Mouse (Mus musculus) layer of hippocampus, adult 9-11 months (tissue): ENCODE results near the gene Mfap1b.
"Not testable (repeated sequence)": the region's sequence is repeated elsewhere in the genome, so short reads cannot be mapped to it uniquely, and the experiment has no call there.

Experiments
- DNase-seq: peaks from one replicate; pipeline ENCODE4 v3.0.0; 2022

Gene Mfap1b

GRCm38 (mm10) chr2:121473301-121474179 is at the start of gene Mfap1b:
Gene Mfap1b, minus strand, starts transcription at chr2:121474067.
- peak; percentile 88 for DNase-seq

- not testable (repeated sequence) for DNase-seq
These were observed 49.0 kb upstream of the Mfap1b start for GRCm38 (mm10) chr2:121522830-121523229.

- DNase-seq: no peak
These were observed 48.1 kb upstream of the Mfap1b start for GRCm38 (mm10) chr2:121522006-121522405.

GRCm38 (mm10) chr2:121518711-121519110 is 44.8 kb upstream of the Mfap1b start:
- not testable (repeated sequence) for DNase-seq

GRCm38 (mm10) chr2:121518106-121518505 is 44.2 kb upstream of the Mfap1b start:
- no peak for DNase-seq

- no peak for DNase-seq
These were observed 40.3 kb upstream of the Mfap1b start for GRCm38 (mm10) chr2:121514211-121514610.

GRCm38 (mm10) chr2:121512991-121513765 is 39.3 kb upstream of the Mfap1b start:
- not testable (repeated sequence) for DNase-seq

GRCm38 (mm10) chr2:121511401-121511800 is 37.5 kb upstream of the Mfap1b start:
- DNase-seq: no peak

GRCm38 (mm10) chr2:121509584-121509983 is 35.7 kb upstream of the Mfap1b start:
- peak; percentile 49 for DNase-seq

GRCm38 (mm10) chr2:121507951-121508330 is 34.1 kb upstream of the Mfap1b start:
- DNase-seq: no peak

- DNase-seq: no peak
These were observed 33.5 kb upstream of the Mfap1b start for GRCm38 (mm10) chr2:121507173-121507950.

GRCm38 (mm10) chr2:121505942-121506882 is 32.3 kb upstream of the Mfap1b start, which contains the start of the genes Mfap1a and Wdr76:
Gene Mfap1a, minus strand, starts transcription at chr2:121506665.
Gene Wdr76, plus strand, starts transcription at chr2:121506723.
- DNase-seq: peak; percentile 88

GRCm38 (mm10) chr2:121501550-121501949 is 27.7 kb upstream of the Mfap1b start:
- not testable (repeated sequence) for DNase-seq

- DNase-seq: not testable (repeated sequence)
These were observed 10.5 kb upstream of the Mfap1b start for GRCm38 (mm10) chr2:121484403-121484802.

- DNase-seq: no peak
These were observed 9.7 kb upstream of the Mfap1b start for GRCm38 (mm10) chr2:121483576-121483975.

- not testable (repeated sequence) for DNase-seq
These were observed 7.0 kb upstream of the Mfap1b start for GRCm38 (mm10) chr2:121480916-121481315.

- no peak for DNase-seq
These were observed 6.6 kb upstream of the Mfap1b start for GRCm38 (mm10) chr2:121480498-121480897.

GRCm38 (mm10) chr2:121477491-121478266 is 3.8 kb upstream of the Mfap1b start:
- no peak for DNase-seq

- DNase-seq: not testable (repeated sequence)
These were observed 1.4 kb upstream of the Mfap1b start for GRCm38 (mm10) chr2:121475306-121475705.

- no peak for DNase-seq
These were observed 291 bp upstream of the Mfap1b start for GRCm38 (mm10) chr2:121474180-121474535.

GRCm38 (mm10) chr2:121472783-121473182 is 1.1 kb downstream of the Mfap1b start:
- DNase-seq: not testable (repeated sequence)
